Mouse (Mus musculus): ENCODE measurements around the gene Manba.

Manba gene

DNA sequence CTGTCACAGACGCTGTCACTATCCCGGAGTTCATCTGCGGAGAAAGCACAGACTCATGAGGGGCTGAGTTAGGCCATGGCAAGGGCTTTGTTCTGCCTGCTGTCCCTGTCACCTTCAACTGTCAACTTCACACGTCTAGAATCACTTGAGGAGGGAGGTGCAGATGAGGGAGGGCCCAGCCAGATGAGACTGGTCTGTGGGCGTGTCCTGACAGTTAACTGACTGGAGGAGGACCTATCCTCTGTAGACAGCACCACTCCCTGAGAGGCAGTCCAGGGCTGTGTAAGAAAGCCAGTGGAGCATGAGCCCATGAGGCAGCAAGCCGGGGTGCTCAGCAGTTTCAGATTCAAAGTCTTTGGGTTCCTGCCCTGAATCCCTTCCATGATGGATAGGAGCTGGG, 100.1 kb downstream of the Manba start:
- DNase-seq, result no peak

DNA sequence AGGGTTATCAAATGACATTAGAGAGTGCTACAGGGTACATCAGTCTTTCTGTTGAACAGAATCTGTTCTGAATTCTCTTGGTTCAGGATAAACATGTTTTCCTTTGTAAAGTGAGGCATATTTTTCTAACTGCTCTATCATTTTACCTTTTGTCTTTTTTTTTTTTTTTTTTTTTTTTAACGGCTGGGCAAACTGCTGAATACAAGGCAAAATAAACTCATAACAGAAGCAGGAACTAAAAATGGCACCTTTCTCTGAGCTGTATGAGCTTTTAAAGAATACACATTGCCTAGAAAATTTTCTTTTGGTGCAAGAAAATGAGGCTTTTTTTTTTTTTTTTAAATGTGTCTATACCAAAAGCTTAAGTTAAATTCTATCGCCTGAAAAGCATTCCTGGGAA, 100.6 kb downstream of the Manba start:
- DNase-seq, result no peak

DNA sequence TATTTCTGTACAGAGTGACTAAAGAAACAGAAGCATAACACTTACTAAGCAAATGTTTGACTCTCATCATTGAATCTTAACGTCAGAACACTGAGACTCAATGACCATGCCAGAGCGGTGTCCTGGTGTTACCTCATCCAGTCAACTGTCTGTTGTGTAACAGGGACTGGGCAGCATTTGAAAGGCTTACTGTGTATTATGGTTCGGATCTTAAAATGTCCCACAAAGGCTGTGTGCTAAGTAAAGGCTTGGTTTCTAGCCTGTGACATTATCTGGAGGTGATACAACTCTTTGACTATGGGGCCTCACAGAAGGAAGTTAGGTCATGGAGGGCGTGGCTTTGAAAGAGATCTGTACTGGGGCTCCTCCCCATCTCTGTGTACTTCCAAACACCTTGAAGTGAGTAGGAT, 101.1 kb downstream of the Manba start:
- no peak for DNase-seq

DNA sequence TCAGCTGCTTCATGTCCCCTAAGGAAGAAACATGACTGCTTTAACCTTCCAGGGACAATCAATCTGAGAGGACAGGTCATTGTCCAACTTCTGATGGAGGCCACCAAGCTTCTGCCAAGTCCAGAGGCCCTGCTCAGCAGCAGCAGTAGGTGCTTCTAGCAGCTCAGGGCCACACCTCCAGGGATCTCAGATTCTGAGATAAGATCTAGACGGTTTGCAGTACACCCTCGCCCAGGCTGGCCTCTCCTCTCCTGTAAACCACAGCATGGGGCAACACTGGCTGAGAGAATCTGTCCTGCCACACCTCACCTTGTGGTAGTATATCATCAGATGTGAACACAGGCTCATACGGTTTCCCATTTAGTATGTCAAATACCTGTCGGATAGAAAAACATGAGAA, 105.1 kb downstream of the Manba start:
- no peak for DNase-seq

DNA sequence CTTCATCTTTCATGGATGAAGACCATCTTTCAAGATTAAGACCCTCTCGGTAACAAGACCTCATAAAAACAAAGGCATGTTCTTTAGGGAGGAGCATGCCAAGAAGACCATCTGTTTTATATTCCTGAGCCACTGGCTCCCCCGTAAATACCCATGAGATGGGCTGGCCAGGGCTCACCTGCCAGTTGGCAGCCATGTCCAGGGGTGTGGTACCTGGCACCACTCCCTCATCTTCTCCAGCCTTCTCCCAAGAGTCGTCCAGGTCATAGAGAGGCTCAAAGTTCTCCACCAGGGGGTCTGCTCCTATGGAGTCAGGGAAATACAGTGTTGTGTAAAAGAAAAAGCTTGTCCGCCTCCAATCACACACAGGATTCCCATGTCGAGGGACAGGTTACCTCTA, 106.0 kb downstream of the Manba start:
- no peak for DNase-seq

DNA sequence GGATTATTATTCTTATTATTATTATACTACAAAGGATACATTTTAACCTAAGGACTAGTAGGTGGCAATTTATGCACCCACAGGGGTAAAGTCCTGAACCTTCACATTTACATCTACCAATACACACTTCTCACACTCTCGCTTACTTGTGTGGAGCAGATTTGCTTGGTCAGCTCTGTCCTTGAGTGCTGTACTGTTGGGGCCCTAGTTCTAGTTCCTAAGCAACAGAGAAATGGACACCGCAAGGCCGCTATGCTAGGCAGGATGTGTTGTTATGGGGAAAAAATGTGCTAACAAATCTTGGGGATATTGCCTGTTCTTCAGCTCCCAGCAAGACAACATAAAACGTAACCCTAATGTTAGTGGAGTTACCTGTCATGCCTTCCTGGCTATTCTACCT, 106.6 kb downstream of the Manba start:
- no peak for DNase-seq

DNA sequence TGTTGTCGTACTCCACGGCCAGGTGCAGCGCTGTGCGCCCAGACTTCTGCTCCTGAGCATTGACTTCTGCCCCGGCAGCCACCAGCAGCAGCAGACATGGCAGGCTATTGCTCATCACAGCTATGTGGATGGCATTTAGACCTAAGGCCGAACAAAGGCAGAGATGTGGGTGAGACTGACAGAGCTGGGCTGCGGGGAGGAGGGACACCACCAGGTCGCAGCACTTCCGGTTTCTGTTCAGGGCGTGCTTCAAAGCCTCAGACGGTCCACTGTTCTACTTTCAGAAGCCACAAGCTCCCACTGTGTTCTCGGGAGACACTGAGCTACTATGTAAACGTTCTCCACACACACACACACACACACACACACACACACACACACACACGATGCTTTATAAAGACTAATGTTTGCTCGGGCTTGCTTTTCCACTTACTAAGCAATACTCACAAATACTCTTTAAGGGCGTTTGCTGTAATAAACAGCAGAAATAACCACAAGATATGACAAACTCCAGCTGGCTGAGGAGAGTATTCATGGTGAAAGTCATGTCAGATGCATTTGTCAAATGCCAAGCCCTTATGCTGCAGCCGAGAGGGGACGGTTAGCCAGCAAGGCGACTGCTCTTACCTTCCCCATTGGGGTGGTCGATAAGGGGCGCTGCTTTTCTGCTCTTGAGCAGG, 109.0 kb downstream of the Manba start:
- DNase-seq, result peak; percentile 30 to 31

DNA sequence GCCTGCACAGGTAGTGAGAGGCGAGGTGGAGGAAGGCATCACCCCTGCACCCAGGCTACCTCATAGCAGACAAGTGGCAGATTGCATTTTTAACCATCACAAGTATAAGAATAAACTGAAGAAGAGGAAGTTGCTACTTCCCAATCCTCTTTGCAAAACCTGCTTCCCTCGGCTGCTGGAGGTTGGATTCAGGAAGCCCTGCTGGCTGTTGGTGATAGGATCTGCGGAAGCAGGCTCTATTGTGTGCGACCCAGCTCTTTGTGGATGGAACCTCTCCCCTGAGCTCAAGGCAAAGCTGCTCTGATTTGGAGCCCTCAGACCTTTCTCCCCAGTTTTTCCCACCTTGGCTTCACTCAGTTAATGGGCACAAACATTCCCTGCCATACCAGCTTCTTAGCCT, 111.6 kb downstream of the Manba start:
- DNase-seq, result peak; percentile 24 to 42

DNA sequence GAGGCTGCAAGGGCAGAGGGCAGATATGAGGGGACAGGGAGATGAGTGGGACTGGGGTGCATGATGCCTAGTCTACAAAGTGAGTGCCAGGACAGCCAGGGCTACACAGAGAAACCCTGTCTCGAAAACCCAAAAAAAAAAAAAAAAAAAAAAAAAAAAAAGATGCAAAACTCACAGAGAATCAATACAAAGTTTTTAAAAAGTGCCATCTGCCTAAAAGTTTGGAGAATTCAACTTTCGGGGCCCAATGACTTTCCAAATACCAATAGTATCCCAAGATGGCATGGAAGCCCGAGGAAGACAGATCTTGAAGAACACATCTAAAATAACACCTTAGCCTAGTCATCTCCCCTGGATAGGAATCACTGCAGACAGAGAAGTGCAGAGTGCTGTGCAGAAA, 112.9 kb downstream of the Manba start:
- no peak for DNase-seq

DNA sequence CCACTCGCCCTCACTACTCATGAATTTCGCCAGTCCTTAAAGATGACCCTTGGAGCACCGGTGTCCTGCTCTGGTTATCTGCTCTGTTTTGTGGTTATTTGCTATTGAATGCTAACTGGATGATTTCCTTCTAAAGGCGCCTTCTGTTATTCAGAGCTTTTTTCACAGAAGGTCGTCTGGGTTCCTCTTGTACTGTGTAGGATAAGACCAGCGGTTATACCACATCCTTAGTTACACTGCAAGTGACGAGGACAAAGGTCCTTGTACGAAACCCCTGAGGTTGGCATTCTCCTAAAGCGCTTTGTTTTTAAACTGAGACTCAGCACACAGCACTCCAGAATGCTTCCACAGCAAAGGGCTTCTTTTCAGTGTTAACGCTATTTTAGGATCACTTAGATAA, 117.3 kb downstream of the Manba start:
- no peak for DNase-seq

DNA sequence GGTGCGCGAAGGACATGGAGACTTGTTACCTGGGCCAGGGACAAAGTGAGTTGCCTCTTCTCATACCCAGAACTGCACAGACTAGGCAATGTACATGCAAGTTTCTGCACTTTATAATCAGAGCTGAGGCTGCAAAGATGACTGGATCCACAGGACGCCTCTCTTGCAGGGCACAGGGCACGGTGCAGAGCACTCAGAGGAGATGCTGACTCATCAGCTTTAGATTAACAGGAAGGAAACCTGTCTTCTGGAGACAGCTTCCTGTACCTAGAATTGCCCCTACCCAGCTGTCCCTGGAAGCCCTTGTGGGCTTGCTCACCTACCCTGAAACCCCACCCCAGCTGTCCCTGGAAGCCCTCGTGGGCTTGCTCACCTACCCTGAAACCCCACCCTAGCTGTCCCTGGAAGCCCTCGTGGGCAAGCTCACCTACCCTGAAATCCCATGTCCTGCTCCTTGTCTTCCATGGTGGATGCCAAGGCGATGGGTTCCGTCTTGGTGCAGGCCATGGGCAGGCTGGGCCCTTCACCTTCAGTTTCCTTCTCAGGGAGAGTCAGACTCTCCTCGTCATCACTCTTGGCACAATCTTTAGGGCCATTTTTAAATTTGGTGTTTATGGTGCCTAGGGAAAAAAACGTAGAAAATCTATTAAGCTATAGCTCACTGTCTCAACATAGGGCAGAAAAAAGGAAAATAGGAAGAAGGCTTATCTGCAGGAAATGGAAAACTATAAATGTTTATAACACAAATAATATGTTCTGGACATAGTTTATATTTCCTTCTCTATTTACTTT, 119.4 kb downstream of the Manba start:
- no peak for DNase-seq

DNA sequence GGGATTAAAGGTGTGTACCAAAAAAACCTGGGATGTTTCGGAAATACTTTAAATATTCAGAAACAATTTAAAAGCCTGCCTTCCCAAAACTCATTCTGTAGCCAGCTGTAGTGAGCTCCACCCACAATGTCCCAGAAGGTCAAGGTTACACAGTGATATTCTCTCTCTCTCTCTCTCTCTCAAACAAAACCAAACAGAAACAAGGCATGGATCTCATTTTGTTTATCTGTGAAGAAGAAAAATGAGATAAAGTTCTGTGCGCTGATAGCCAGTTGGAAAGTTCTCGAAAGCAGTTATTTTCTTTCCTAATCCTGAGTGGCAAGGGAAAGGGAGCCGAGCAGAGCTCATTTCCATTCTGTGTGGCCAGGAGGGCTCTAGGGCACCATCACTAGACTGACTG, 120.1 kb downstream of the Manba start:
- DNase-seq, result no peak

DNA sequence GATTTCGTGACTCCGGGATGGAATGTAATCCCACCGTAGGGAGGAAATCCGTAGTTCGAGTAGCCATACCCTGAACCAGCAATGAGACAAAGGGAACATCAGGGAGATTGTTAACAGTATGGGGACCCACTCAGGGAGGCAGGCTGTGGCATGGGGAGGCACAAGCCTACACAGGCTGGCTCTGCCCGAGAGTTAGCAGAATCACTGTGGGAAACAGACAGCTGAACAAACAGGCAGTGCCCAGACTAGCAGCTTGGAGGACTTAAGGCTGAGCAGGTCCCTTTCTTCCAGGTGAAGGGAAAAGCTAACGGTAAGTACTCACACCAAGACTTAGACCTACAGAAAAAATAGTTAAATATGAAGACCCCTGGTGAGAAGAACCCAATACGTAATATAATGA, 121.2 kb downstream of the Manba start:
- DNase-seq, result no peak

DNA sequence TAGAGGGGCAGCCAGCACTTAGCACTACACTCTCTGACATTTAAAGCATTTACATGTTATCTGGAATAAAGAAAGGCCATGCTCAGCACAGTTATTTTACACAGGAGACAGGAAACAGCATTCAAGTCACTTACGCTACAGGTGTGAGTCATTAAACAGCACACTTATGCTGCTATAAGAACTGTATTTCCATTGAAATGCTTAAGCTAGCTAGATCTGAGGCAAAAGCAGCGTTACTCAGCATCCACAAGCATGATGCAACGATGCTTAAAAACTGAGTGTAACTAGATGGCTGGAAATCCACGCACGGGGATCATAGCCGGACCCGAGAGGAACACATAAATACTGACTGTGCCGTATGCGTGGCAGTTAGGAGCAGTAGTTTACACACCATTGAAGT, 121.6 kb downstream of the Manba start:
- no peak for DNase-seq

DNA sequence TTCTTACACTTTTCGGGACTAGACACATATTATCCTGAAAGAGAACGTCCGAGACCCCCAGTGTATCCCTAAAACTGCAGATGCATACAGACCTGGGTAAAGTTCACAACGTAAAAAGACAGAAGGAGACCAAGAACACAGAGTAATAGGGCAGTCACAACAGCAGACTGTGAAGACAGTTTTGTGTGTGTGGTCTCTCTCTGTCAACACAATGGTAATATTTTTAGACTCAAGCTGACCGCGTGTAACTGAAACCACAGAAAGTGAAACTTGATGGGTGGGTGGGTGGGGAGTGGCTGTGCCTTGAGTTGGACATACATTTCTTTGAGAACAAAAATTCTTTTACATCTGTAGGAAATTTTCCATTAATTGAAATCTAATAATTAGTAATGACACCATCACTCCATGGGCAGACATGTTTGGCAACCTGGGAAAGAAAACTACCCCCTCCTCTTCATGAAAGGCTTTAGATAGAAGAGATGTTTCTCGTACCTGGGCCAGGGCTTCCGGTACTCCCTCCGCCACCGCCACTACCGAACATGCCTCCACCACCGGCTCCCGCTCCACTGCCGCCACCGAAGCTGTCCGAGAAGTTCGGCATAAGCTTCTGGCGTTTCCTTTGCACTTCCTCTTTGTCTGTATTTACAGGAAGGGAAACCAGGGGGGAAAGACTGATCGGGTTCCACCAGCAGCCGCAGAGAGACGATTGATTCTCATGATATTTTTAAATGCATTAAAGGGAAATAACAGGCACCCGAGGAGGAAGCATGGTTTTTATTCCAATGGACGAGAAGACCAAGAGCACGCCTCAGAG, 122.5 kb downstream of the Manba start:
- peak in 1 of 2 experiments; percentile 32 for DNase-seq

DNA sequence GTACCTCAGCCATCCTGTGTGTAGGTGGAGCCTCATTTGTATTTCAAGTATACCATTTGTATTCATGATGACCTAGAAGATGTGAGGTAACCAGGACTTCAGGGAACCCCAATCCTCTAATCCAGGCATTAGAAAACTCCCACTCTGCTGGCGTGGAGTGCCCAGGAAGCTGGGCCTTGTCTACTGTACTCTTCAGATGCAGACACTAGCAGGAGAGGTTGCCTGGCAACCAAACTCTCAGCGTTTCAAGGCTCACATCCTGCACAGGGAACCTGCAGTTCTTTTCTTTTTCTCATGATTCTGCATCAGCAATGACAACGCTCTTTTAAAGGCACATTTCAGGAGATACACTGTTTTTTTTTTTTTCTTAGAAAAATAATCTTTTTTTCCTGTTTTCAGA, 124.8 kb downstream of the Manba start:
- DNase-seq, result no peak

DNA sequence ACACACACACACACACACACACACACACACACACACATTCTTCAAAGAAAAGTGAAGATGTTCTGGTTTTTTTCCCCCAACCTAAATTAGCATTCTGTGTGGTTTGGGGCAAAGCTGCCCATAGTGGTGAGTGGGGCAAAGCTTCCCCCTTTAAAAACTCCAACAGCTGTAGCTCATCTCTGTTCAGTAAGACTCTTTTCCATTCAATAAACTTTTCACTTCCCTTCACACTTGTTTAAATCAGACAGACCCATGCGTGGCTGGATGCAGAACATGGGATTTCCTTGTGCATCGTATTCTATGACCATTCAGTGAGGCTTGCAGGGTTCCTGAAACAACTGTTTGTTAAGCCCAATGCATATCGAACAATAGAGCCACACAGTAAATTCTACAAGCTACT, 129.0 kb downstream of the Manba start:
- no peak for DNase-seq

DNA sequence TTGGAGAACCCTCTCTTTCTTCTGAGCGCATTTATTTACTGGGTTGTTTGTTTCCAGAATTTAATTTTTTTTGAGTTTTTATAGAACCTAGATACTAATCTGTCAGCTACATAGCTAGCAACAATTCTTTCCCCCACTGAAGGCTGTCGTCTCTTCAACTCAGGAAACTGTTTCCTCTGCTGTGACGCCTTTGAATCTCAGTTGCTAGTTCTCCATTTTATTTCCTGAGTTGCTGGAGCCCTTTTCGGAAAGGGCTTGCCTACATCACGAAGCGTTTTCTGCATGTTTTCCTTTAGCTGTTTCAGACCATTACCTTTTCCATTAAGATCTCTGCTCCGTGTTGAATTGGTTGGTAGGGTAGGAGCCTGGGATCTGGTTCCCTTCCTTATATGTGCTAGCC, 131.3 kb downstream of the Manba start:
- DNase-seq, result no peak

Measured in kidney, postnatal 36 days (tissue).